In genomic region chr2:143332071-143332470, GRCm38 (mm10) we compare ENCODE assay signal across 22 mouse cellular contexts.
"Had no signal": no experiment of that assay in that cellular context is flagged by ENCODE, and none has a peak within 500 bp of the region (broad histone marks: within the 10 kb centered on the region; RNA-seq: fewer than 3 reads in every experiment).

No protein-coding gene starts in this region.

- H3K27ac ChIP-seq: kidney, postnatal 0 days; limb, embryonic 12.5 days; limb, embryonic 15.5 days; liver, embryonic 12.5 days; liver, embryonic 15.5 days; lung, embryonic 15.5 days; neural tube, embryonic 12.5 days; neural tube, embryonic 15.5 days; stomach, postnatal 0 days had no signal

- DNase-seq: kidney, postnatal 25 days; left cerebral cortex, postnatal 4 days; lung, adult 18-20 months; lung, postnatal 10 days; lung, postnatal 4 days; midbrain, embryonic 14.5 days; right cerebral cortex, adult 18-20 months; right cerebral cortex, postnatal 14 days; right cerebral cortex, postnatal 4 days; thymus, adult 2 months; thymus, postnatal 14 days; thymus, postnatal 4 days had no signal

- H3K4me1 ChIP-seq: limb, embryonic 12.5 days; limb, embryonic 15.5 days; liver, embryonic 12.5 days; liver, embryonic 15.5 days; lung, embryonic 15.5 days; neural tube, embryonic 12.5 days; neural tube, embryonic 15.5 days had no signal

- H3K36me3 ChIP-seq: limb, embryonic 12.5 days; limb, embryonic 15.5 days; liver, embryonic 12.5 days; liver, embryonic 15.5 days; lung, embryonic 15.5 days; neural tube, embryonic 12.5 days; neural tube, embryonic 15.5 days had no signal

- H3K9me3 ChIP-seq: limb, embryonic 12.5 days; limb, embryonic 15.5 days; liver, embryonic 15.5 days; lung, embryonic 15.5 days; neural tube, embryonic 12.5 days; neural tube, embryonic 15.5 days had no signal

- H3K27me3 ChIP-seq: limb, embryonic 12.5 days; limb, embryonic 15.5 days; liver, embryonic 12.5 days; liver, embryonic 15.5 days; lung, embryonic 15.5 days; neural tube, embryonic 12.5 days; neural tube, embryonic 15.5 days had no signal

- ATAC-seq: liver, embryonic 12.5 days had no signal

- H3K9ac ChIP-seq: limb, embryonic 12.5 days; limb, embryonic 15.5 days; liver, embryonic 12.5 days; liver, embryonic 15.5 days; lung, embryonic 15.5 days; neural tube, embryonic 12.5 days; neural tube, embryonic 15.5 days had no signal

- H3K4me3 ChIP-seq: limb, embryonic 12.5 days; limb, embryonic 15.5 days; liver, embryonic 12.5 days; liver, embryonic 15.5 days; lung, embryonic 15.5 days; neural tube, embryonic 12.5 days; neural tube, embryonic 15.5 days had no signal

- H3K4me2 ChIP-seq: limb, embryonic 12.5 days; limb, embryonic 15.5 days; liver, embryonic 12.5 days; liver, embryonic 15.5 days; lung, embryonic 15.5 days; midbrain, embryonic 11.5 days; neural tube, embryonic 12.5 days; neural tube, embryonic 15.5 days had no signal
